Mouse (Mus musculus) heart, embryonic 15.5 days (tissue): ENCODE measurements around the gene Rnf43. TPM values are rescaled to one million over a fixed set of nuclear protein-coding genes. Genes with fewer than 3 reads are reported as not detected.
A peak's percentile ranks its signal among the peaks of the same experiment; 100 is the strongest.

ENCODE experiments used
- microRNA counts: library from miRNA; unstranded; fragments of <30 nt; microRNA quantifications from one replicate; lab custom pipeline; 2016
- microRNA-seq: library from miRNA; unstranded; fragments of <30 nt; microRNA quantifications from one replicate; pipeline ENCODE4, GENCODE M21; 2016
- polyA plus RNA-seq: library from polyadenylated mRNA; unstranded; fragments of >200 nt; fragmentation: Nextera tagmentation; extraction: Ambion mirVana; gene quantifications from 2 replicates; pipeline ENCODE4 v1.2.1, GENCODE M21; 2015

Rnf43 gene
- polyA plus RNA-seq, 1 experiment from 2014 or later: 1.3 TPM

MicroRNA genes within 50 kb of the gene (microRNA counts, 519-probe panel; counts per million panel counts)
- 3,748 counts per million, percentile 89 among the panel's probes with 10 or more counts for microRNA mmu-miR-142-3p (lab: Ali Mortazavi, UCI)
- 3,484 counts per million, percentile 85 among the panel's probes with 10 or more counts for microRNA mmu-miR-142-5p (lab: Ali Mortazavi, UCI)

Small RNAs within 50 kb of the gene (microRNA-seq; reads per million reads assigned to microRNA genes)
- gene Mir142 (not detected), gene Mir142b (not detected)

Other genes starting within 250 kb of the Rnf43 start
- not detected in 2 replicates for gene Gm11492, start 96.1 kb upstream of the Rnf43 start, polyA plus RNA-seq
- gene Sept4, start 93.8 kb upstream of the Rnf43 start, polyA plus RNA-seq: 23.8 and 25.6 TPM in 2 replicates
- gene Mtmr4, start 70.6 kb upstream of the Rnf43 start, polyA plus RNA-seq: 13.1 and 18.4 TPM in 2 replicates
- 0.08 and 0.09 TPM in 2 replicates for gene Hsf5, start 45.6 kb upstream of the Rnf43 start, polyA plus RNA-seq
- gene Supt4a, start 74.8 kb downstream of the Rnf43 start, polyA plus RNA-seq: 101 and 103 TPM in 2 replicates
- gene Tspoap1, start 97.8 kb downstream of the Rnf43 start, polyA plus RNA-seq: 0.24 and 1.9 TPM in 2 replicates
- 0.69 and 3.8 TPM in 2 replicates for gene Mpo, start 130.9 kb downstream of the Rnf43 start, polyA plus RNA-seq
- gene Lpo, start 165.6 kb downstream of the Rnf43 start, polyA plus RNA-seq: 0.13 and 0.79 TPM in 2 replicates
- gene Mks1, start 190.5 kb downstream of the Rnf43 start, polyA plus RNA-seq: 7.0 and 8.3 TPM in 2 replicates
- 0.19 and 0.31 TPM in 2 replicates for gene Epx, start 212.8 kb downstream of the Rnf43 start, polyA plus RNA-seq
- gene Olfr462, start 229.5 kb downstream of the Rnf43 start, polyA plus RNA-seq: not detected in 2 replicates
- not detected in 2 replicates for gene Olfr463, start 234.7 kb downstream of the Rnf43 start, polyA plus RNA-seq